Mouse (Mus musculus) midbrain, embryonic 14.5 days (tissue): Measurements from ENCODE around the gene 2810021J22Rik. TPM values are rescaled to one million over a fixed set of nuclear protein-coding genes. Genes with fewer than 3 reads are reported as not detected.

Source experiments
- ATAC-seq: fragments of 200-750 bp; cut with Nextera tagmentation; 2 replicates; pipeline ENCODE4 v1.8.0; 2017; ENCODE audit warnings: moderate number of reproducible peaks, moderate library complexity; ENCODE audit not compliant: low FRiP score, low TSS enrichment
- DNase-seq: peaks from one replicate; pipeline ENCODE4 v3.0.0-alpha.2; 2015
- H3K27ac ChIP-seq: fragments of 300-500 bp; sonication (generic); replicated peaks from 2 replicates; pipeline ENCODE4 v1.5.1; 2014; ENCODE audit warnings: mild to moderate bottlenecking, low read depth, low read length, moderate library complexity
- H3K27me3 ChIP-seq: fragments of 300-500 bp; sonication (generic); 2 replicates; pipeline ENCODE4 v1.6.1; 2014; ENCODE audit warnings: low read length, control low read depth, mixed read lengths; ENCODE audit not compliant: control insufficient read depth, insufficient read depth
- H3K36me3 ChIP-seq: fragments of 300-500 bp; sonication (generic); 2 replicates; pipeline ENCODE4 v1.6.1; 2014; ENCODE audit warnings: low read length, control low read depth; ENCODE audit not compliant: control insufficient read depth, insufficient read depth
- H3K4me1 ChIP-seq: fragments of 300-500 bp; sonication (generic); 2 replicates; pipeline ENCODE4 v1.6.1; 2014; ENCODE audit warnings: mild to moderate bottlenecking, antibody characterized with exemption, low read length, control low read depth; ENCODE audit not compliant: control insufficient read depth, insufficient read depth
- H3K4me2 ChIP-seq: fragments of 300-500 bp; sonication (generic); 2 replicates; pipeline ENCODE4 v1.6.1; 2014; ENCODE audit warnings: mild to moderate bottlenecking, low read length, moderate library complexity
- H3K4me3 ChIP-seq: fragments of 300-500 bp; sonication (generic); replicated peaks from 2 replicates; pipeline ENCODE4 v1.5.1; 2014; ENCODE audit warnings: low read depth, low read length
- H3K9ac ChIP-seq: fragments of 300-500 bp; sonication (generic); replicated peaks from 2 replicates; pipeline ENCODE4 v1.6.1; 2014; ENCODE audit warnings: mild to moderate bottlenecking, low read length, moderate library complexity
- H3K9me3 ChIP-seq: fragments of 300-500 bp; sonication (generic); 2 replicates; pipeline ENCODE4 v1.6.1; 2016; ENCODE audit warnings: low read length, control low read depth, mixed read lengths; ENCODE audit not compliant: control insufficient read depth
- WGBS: fragments of 180-500 bp; shearing (Covaris S2); extraction: QIAGEN DNeasy Blood & Tissue Kit; methylation state at CpG from one replicate; pipeline ENCODE4 v1.1.7; 2014; 5-methylcytosine and 5-hydroxymethylcytosine counted together
- polyA plus RNA-seq: library from polyadenylated mRNA; unstranded; fragments of >200 nt; fragmentation: Nextera tagmentation; extraction: Ambion mirVana; gene quantifications from 2 replicates; pipeline ENCODE4 v1.2.1, GENCODE M21; 2014

2810021J22Rik gene
- polyA plus RNA-seq, 1 experiment from 2014 or later = 14.4 TPM

GRCm38 (mm10) chr11:58926651-58927050 is 59.6 kb downstream of the 2810021J22Rik start:
- Histone ChIP-seq H3K4me1 (0 out of 2 replicates have a peak, but pooled peaks cover 5% of the 10 kb centered on the region), H3K27ac (no peak overlapping the region), H3K9ac (no peak overlapping the region), H3K36me3 (peaks cover 11% of the 10 kb centered on the region), H3K27me3 (no peaks in the 10 kb centered on the region), H3K4me3 (no peak overlapping the region), H3K9me3 (no peaks in the 10 kb centered on the region), H3K4me2 (no peak overlapping the region)
- DNase-seq (no peak), ATAC-seq (no peak)
- 84% methylated on average over 2 of the region's 3 CpGs for WGBS

DNA sequence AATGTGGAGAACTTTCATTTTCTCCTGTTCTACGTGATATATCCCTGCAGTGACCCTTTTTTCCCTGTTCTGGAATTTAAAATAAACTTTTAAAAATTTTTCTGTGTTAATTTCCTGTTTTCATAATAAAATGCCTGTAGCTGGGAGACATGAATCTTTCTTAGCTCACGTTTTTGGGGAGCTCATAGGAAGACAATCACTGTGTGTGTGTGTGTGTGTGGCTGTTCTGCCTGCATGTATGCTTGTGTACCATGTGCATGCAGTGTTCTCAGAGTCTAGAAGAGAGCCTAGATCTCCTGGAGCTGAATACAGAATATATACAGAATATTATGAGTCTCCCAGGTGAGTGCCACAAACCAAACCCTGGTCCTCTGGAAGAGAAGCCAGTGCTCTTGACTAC is 60.0 kb downstream of the 2810021J22Rik start:
- no peak for DNase-seq
- Histone ChIP-seq H3K4me2 (no peak overlapping the region), H3K36me3 (peaks cover 15% of the 10 kb centered on the region), H3K27me3 (no peaks in the 10 kb centered on the region), H3K9ac (no peak overlapping the region), H3K4me1 (0 out of 2 replicates have a peak, but pooled peaks cover 5% of the 10 kb centered on the region), H3K9me3 (no peaks in the 10 kb centered on the region), H3K27ac (no peak overlapping the region), H3K4me3 (no peak overlapping the region)
- WGBS = 83% methylated on average over 2 of the region's 2 CpGs
- ATAC-seq = no peak

GRCm38 (mm10) chr11:58927790-58928651 is 61.0 kb downstream of the 2810021J22Rik start:
- Histone ChIP-seq H3K4me3 (no peak overlapping the region), H3K27me3 (no peaks in the 10 kb centered on the region), H3K36me3 (peaks cover 25% of the 10 kb centered on the region), H3K27ac (peak overlapping the region; percentile 49), H3K4me2 (peak overlapping the region; percentile 34), H3K9ac (no peak overlapping the region), H3K4me1 (0 out of 2 replicates have a peak, but pooled peaks cover 5% of the 10 kb centered on the region), H3K9me3 (no peaks in the 10 kb centered on the region)
- ATAC-seq = peak; percentile 71; the same call in 1 of the 2 replicates
- WGBS = 33% methylated on average over 20 of the region's 20 CpGs
- DNase-seq = peak; percentile 86

GRCm38 (mm10) chr11:58929055-58929454 is 62.0 kb downstream of the 2810021J22Rik start:
- Histone ChIP-seq H3K27ac (no peak overlapping the region), H3K4me3 (no peak overlapping the region), H3K4me2 (no peak overlapping the region), H3K9me3 (no peaks in the 10 kb centered on the region), H3K9ac (no peak overlapping the region), H3K36me3 (peaks cover 36% of the 10 kb centered on the region), H3K4me1 (0 out of 2 replicates have a peak, but pooled peaks cover 5% of the 10 kb centered on the region), H3K27me3 (no peaks in the 10 kb centered on the region)
- DNase-seq (no peak), ATAC-seq (no peak)
- 83% methylated on average over 4 of the region's 4 CpGs for WGBS

GRCm38 (mm10) chr11:58929641-58930040 is 62.6 kb downstream of the 2810021J22Rik start:
- 63% methylated on average over 3 of the region's 3 CpGs for WGBS
- ATAC-seq = no peak
- H3K4me2 ChIP-seq = no peak overlapping the region

DNA sequence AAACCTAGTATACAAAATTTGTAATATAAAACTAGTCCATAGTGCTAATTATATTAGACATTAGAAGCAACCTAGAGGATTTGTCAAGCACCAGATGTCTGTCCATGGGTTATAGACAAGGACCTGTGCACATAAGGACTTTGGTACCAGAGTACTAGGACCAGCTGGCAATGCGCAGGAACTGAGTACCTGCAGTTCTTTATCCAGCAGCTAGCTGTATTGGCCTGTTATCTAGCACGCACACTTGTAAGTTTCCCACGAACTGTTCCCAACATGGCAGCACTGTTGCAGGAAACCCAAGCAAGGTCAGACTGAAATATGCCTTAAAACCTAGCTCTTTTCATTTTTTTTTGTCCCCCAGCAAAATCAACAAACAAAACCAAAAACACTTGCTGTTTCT is 63.2 kb downstream of the 2810021J22Rik start:
- H3K4me3 ChIP-seq = no peak overlapping the region
- H3K4me2 ChIP-seq = no peak overlapping the region
- ATAC-seq = no peak
- H3K27ac ChIP-seq = no peak overlapping the region
- no peak for DNase-seq
- H3K9me3 ChIP-seq = no peaks in the 10 kb centered on the region
- H3K9ac ChIP-seq = no peak overlapping the region
- no peaks in the 10 kb centered on the region for H3K27me3 ChIP-seq
- H3K4me1 ChIP-seq = 0 out of 2 replicates have a peak, but pooled peaks cover 5% of the 10 kb centered on the region
- 88% methylated on average over 3 of the region's 3 CpGs for WGBS
- peaks cover 48% of the 10 kb centered on the region for H3K36me3 ChIP-seq

More at GRCm38 (mm10) chr11:58929641-58930040, 62.6 kb downstream of the 2810021J22Rik start:
- Histone ChIP-seq H3K4me3 (no peak overlapping the region), H3K9me3 (no peaks in the 10 kb centered on the region), H3K36me3 (peaks cover 41% of the 10 kb centered on the region), H3K9ac (no peak overlapping the region), H3K27me3 (no peaks in the 10 kb centered on the region), H3K4me1 (0 out of 2 replicates have a peak, but pooled peaks cover 5% of the 10 kb centered on the region), H3K27ac (no peak overlapping the region)
- DNase-seq = no peak

DNA sequence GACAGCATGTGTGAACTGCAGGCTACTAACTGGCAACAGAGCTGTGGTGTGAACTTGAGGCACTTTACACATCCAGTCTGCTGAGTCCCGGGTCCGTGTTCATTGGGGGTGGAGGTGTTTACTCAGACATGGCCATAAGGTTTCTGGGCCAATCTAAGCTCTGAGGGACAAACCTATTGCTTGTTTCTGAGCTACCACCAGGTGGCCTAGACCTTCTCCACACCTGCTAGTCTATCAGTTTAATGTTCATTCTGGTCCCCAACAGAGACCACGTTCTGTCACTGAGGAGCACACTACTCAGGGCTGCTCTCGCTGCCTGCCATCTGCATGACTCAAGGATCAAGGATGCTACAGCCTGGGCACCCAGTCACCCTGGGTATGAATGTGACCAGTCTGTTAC is 64.6 kb downstream of the 2810021J22Rik start:
- Histone ChIP-seq H3K9ac (no peak overlapping the region), H3K36me3 (peaks cover 60% of the 10 kb centered on the region), H3K9me3 (no peaks in the 10 kb centered on the region), H3K4me1 (0 out of 2 replicates have a peak, but pooled peaks cover 7% of the 10 kb centered on the region), H3K27me3 (no peaks in the 10 kb centered on the region), H3K27ac (no peak overlapping the region), H3K4me2 (no peak overlapping the region), H3K4me3 (no peak overlapping the region)
- no peak for DNase-seq
- ATAC-seq = no peak
- 85% methylated on average over 4 of the region's 4 CpGs for WGBS
